Mouse (Mus musculus): ENCODE data around the gene Anapc7. TPM values are rescaled to one million over a fixed set of nuclear protein-coding genes. Genes with fewer than 3 reads are reported as not detected.

The Anapc7 gene
- polyA plus RNA-seq, 1 experiment from 2014 or later: 57.9 TPM

DNA sequence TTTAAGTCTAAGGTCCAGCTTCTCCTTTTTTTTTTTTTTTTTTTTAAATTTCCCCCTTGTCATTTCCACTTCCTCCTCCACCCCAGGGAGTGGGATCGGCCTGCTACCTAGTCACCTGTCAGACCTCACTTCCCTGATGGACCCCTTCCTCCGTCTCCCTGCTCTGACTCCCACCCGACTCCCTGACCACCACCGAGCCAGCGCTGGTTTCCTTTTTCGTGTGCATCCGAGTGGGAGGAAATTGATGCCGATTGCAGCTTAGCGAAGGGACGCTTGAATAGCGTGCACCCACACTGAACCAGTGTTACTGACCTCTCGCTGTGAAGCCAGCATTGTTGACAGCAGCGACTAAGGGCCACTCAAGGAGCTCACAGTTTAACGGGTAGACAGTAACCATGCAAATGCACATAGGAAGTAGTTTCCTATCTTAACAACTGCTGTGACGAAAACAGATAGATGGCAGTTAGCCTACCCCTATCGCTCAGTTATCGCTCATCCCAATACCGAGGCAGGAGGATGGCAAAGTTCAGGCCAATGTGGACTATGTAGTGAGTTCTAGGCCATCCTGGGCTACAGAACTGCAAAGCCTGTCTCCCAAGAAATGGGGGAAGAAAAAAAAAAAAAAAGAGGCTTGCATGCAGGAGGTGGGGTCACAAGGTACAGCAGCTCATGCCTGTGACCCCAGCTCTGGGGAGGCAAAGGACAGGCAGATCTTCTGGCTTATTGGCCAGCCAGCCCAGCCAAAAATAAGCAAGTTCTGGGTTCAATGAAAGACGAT, 29.1 kb upstream of the Anapc7 start:
- peaks cover 10% of the 10 kb centered on the region for H3K4me1 ChIP-seq (replicated peaks)
- peak overlapping the region; percentile 72 for H3K9ac ChIP-seq (replicated peaks)
- WGBS: 21% methylated on average over 19 of the region's 19 CpGs
- peak overlapping the region; percentile 82 for H3K4me3 ChIP-seq (replicated peaks)
- peaks cover 15% of the 10 kb centered on the region for H3K36me3 ChIP-seq
- H3K4me2 ChIP-seq: peak overlapping the region; percentile 87
- H3K27me3 ChIP-seq: no peaks in the 10 kb centered on the region
- H3K27ac ChIP-seq: no peak overlapping the region
- ATAC-seq (ENCODE audit: insufficient number of reproducible peaks, insufficient read depth, low FRiP score, low TSS enrichment, low read depth): no peak
- no peaks in the 10 kb centered on the region for H3K9me3 ChIP-seq

DNA sequence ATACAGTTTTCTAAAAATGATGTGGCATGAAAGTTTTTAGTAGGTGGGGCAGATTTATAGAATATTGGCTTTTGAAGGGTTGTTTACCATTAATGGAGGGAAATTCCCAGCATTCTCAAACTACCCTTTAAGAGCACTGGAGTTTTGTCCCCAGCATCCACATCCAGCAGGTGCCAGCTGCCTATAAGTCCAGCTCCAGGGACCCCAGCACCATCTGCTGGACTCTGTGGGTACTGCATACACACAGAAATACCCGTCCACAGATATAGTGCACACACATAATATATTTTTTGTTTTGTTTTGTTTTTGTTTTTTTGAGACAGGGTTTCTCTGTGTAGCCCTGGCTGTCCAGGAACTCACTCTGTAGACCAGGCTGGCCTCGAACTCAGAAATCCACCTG, 27.6 kb upstream of the Anapc7 start:
- ATAC-seq (ENCODE audit: insufficient number of reproducible peaks, insufficient read depth, low FRiP score, low TSS enrichment, low read depth): no peak
- H3K4me3 ChIP-seq (replicated peaks): no peak overlapping the region
- WGBS: 58% methylated on average over 2 of the region's 2 CpGs

DNA sequence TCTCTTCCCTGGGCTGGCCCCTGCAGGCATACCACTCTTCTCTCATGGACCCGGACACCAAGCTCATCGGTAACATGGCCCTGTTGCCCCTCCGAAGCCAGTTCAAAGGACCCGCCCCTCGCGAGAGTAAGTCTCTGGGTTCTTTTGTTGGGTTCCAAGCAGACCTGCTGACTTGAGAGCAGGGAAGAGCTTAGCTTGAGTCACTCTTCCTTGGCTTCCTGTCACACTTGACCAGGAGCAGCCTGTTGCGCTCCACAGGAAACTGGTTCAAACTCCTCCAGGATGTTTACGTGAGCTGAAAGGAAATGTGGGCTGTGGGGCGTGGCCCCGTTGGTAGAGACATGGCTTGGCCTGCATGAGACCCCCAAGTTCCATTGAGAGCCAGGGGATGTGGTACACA, 24.7 kb upstream of the Anapc7 start:
- Histone ChIP-seq H3K9me3 (no peaks in the 10 kb centered on the region), H3K9ac (replicated peaks) (no peak overlapping the region), H3K27ac (no peak overlapping the region), H3K27me3 (no peaks in the 10 kb centered on the region), H3K4me3 (replicated peaks) (no peak overlapping the region), H3K4me1 (replicated peaks) (peaks cover 10% of the 10 kb centered on the region), H3K4me2 (no peak overlapping the region), H3K36me3 (peaks cover 49% of the 10 kb centered on the region)
- no peak for ATAC-seq (ENCODE audit: insufficient number of reproducible peaks, insufficient read depth, low FRiP score, low TSS enrichment, low read depth)
- WGBS: 94% methylated on average over 10 of the region's 10 CpGs

More for the DNA sequence above, 27.6 kb upstream of the Anapc7 start:
- Histone ChIP-seq H3K4me1 (replicated peaks) (peaks cover 10% of the 10 kb centered on the region), H3K27me3 (no peaks in the 10 kb centered on the region), H3K4me2 (no peak overlapping the region), H3K27ac (no peak overlapping the region), H3K9me3 (no peaks in the 10 kb centered on the region), H3K9ac (replicated peaks) (no peak overlapping the region), H3K36me3 (peaks cover 27% of the 10 kb centered on the region)

DNA sequence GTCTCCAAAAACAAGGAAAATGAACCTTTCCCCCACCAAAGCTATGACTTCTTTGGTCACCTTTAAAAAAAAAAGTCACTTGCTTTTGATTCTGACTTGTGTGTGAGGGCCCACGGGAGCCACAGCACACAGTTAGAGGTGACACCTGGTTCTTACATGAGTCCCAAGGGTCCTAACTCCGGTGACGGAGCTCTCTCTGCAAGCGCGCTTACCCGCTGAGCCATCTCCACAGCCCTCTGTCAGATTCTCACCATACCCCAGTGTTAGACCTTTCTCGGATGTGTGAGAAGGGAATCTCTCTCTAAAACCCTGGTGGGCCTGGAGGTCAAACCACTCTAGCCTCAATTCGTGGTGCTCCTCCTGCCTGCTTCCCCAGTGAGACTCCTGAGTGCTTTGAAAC, 24.0 kb upstream of the Anapc7 start:
- Histone ChIP-seq H3K4me3 (replicated peaks) (no peak overlapping the region), H3K9me3 (no peaks in the 10 kb centered on the region)

DNA sequence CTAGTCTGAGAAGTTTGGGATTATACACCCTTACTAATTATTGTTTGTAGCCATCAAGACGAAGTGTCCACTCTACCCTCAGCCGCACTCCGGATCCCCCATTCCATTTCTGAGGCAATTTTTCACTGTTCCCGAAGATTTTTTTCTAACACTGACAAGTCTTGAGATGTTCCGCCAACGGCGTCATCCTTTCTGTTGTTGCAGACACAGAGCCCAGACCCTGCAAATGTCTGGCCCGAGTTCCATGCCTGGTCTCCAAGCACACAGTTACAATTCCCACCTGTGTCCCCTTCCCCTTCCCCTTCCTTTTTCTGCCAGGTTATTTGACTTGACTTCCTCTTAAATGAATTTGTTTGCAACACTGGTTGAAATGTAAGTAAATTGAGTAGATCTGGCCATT, 21.6 kb upstream of the Anapc7 start:
- ATAC-seq (ENCODE audit: insufficient number of reproducible peaks, insufficient read depth, low FRiP score, low TSS enrichment, low read depth): no peak

More for the DNA sequence above, 24.0 kb upstream of the Anapc7 start:
- Histone ChIP-seq H3K4me2 (no peak overlapping the region), H3K4me1 (replicated peaks) (peaks cover 7% of the 10 kb centered on the region), H3K27ac (no peak overlapping the region), H3K27me3 (no peaks in the 10 kb centered on the region), H3K36me3 (peaks cover 56% of the 10 kb centered on the region), H3K9ac (replicated peaks) (no peak overlapping the region)
- 90% methylated on average over 8 of the region's 8 CpGs for WGBS
- no peak for ATAC-seq (ENCODE audit: insufficient number of reproducible peaks, insufficient read depth, low FRiP score, low TSS enrichment, low read depth)

DNA sequence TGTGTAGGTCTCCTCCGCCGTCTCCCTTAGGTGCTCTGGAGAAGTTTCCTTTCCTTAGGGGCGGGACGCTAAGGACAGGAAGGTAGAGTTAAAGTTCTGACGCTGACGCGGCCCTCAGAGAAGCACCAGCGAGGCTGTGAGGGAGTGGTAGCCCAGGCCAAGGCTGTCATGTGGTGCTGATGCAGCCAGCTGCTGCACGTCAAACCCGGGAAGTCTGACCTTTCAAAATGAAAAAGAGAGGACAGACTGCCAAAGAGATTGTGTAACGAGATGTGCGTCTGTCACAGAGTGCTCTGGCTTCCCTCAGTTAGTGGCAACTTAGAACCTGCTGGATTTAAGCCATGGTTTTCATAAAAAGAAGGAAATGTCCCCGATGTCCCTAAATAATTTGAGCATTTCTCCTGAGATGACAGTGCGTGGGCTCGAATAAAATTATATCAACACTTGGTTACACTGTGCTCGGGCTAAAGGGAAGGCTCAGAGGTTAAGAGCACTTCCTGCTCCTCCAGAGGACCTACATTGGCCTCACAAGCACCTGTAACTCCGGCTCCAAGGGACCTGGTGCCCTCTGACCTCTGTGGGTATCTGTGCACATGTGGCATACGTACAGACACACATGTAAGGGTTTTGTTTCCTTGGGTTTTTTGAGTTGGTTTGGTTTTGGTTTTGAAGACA, 20.7 kb upstream of the Anapc7 start:
- ATAC-seq (ENCODE audit: insufficient number of reproducible peaks, insufficient read depth, low FRiP score, low TSS enrichment, low read depth): no peak
- WGBS: 87% methylated on average over 18 of the region's 18 CpGs
- H3K4me2 ChIP-seq: no peak overlapping the region
- no peaks in the 10 kb centered on the region for H3K4me1 ChIP-seq (replicated peaks)
- H3K4me3 ChIP-seq (replicated peaks): no peak overlapping the region
- H3K27ac ChIP-seq: no peak overlapping the region
- H3K36me3 ChIP-seq: peaks cover 83% of the 10 kb centered on the region
- no peaks in the 10 kb centered on the region for H3K27me3 ChIP-seq
- no peaks in the 10 kb centered on the region for H3K9me3 ChIP-seq
- no peak overlapping the region for H3K9ac ChIP-seq (replicated peaks)

More for the DNA sequence above, 21.6 kb upstream of the Anapc7 start:
- Histone ChIP-seq H3K9me3 (no peaks in the 10 kb centered on the region), H3K36me3 (peaks cover 74% of the 10 kb centered on the region), H3K4me2 (no peak overlapping the region), H3K27ac (no peak overlapping the region), H3K9ac (replicated peaks) (no peak overlapping the region), H3K4me3 (replicated peaks) (no peak overlapping the region), H3K27me3 (no peaks in the 10 kb centered on the region), H3K4me1 (replicated peaks) (no peaks in the 10 kb centered on the region)
- WGBS: 93% methylated on average over 8 of the region's 8 CpGs

GRCm38 (mm10) chr5:122401303-122401640, 20.2 kb upstream of the Anapc7 start:
- H3K9ac ChIP-seq (replicated peaks): no peak overlapping the region
- H3K27me3 ChIP-seq: no peaks in the 10 kb centered on the region
- no peak overlapping the region for H3K4me2 ChIP-seq
- H3K9me3 ChIP-seq: no peaks in the 10 kb centered on the region
- H3K4me3 ChIP-seq (replicated peaks): no peak overlapping the region
- H3K4me1 ChIP-seq (replicated peaks): no peaks in the 10 kb centered on the region
- H3K27ac ChIP-seq: no peak overlapping the region
- H3K36me3 ChIP-seq: peaks cover 89% of the 10 kb centered on the region
- 21% methylated on average over 8 of the region's 8 CpGs for WGBS
- ATAC-seq (ENCODE audit: insufficient number of reproducible peaks, insufficient read depth, low FRiP score, low TSS enrichment, low read depth): no peak

DNA sequence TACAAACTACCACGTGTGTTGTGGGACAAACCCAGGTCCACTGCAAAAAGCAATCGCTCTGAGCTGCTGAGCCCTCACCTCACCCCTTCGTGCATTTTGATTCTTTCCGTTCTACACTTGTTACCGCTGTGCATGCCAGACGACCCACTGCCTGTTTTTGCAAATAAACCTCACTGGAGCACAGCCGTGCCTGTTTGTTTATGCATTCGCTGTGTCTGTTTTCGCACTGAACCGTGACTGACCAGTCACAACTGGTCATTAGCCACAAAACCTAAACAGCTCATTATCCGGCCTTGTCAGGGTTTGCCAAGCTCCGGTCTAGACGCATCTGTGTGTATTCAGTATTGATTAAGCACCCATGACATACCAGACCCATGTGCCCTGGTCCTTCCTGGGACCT, 19.3 kb upstream of the Anapc7 start:
- ATAC-seq (ENCODE audit: insufficient number of reproducible peaks, insufficient read depth, low FRiP score, low TSS enrichment, low read depth): no peak
- Histone ChIP-seq H3K27ac (no peak overlapping the region), H3K4me3 (replicated peaks) (no peak overlapping the region), H3K9ac (replicated peaks) (no peak overlapping the region), H3K4me2 (no peak overlapping the region), H3K4me1 (replicated peaks) (no peaks in the 10 kb centered on the region), H3K9me3 (no peaks in the 10 kb centered on the region), H3K27me3 (no peaks in the 10 kb centered on the region), H3K36me3 (peaks cover 91% of the 10 kb centered on the region)
- 70% methylated on average over 13 of the region's 13 CpGs for WGBS

- no peak overlapping the region for H3K4me2 ChIP-seq
- H3K27me3 ChIP-seq: no peaks in the 10 kb centered on the region
- no peaks in the 10 kb centered on the region for H3K9me3 ChIP-seq
- WGBS: 86% methylated on average over 5 of the region's 5 CpGs
- no peak overlapping the region for H3K4me3 ChIP-seq (replicated peaks)
- no peaks in the 10 kb centered on the region for H3K4me1 ChIP-seq (replicated peaks)
- H3K9ac ChIP-seq (replicated peaks): no peak overlapping the region
- no peak for ATAC-seq (ENCODE audit: insufficient number of reproducible peaks, insufficient read depth, low FRiP score, low TSS enrichment, low read depth)
- no peak overlapping the region for H3K27ac ChIP-seq
- peaks cover 91% of the 10 kb centered on the region for H3K36me3 ChIP-seq
Measured at GRCm38 (mm10) chr5:122402772-122403171, 18.7 kb upstream of the Anapc7 start.

DNA sequence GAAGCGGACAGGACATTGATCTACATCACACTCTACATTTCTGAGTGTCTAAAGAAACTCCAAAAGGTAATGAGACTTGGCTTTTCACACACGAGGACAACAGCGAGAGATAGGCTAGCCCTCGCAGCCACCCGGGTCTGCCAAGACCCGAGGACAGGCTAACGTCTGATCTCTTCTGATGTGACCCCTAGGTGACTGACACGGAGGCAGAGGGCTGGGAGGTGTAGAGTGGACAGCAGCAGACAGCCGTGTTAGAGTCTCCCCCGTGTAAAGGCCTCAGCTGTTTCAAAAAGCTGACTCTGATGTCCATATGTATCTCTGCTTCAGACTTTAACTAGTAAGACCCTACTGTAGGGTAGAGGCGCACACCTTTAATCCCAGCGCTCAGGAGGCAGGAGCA, 18.1 kb upstream of the Anapc7 start:
- H3K36me3 ChIP-seq: peaks cover 87% of the 10 kb centered on the region
- no peaks in the 10 kb centered on the region for H3K4me1 ChIP-seq (replicated peaks)
- H3K4me2 ChIP-seq: no peak overlapping the region
- H3K27me3 ChIP-seq: no peaks in the 10 kb centered on the region
- 94% methylated on average over 12 of the region's 12 CpGs for WGBS
- no peak overlapping the region for H3K4me3 ChIP-seq (replicated peaks)
- no peak overlapping the region for H3K27ac ChIP-seq
- ATAC-seq (ENCODE audit: insufficient number of reproducible peaks, insufficient read depth, low FRiP score, low TSS enrichment, low read depth): no peak
- H3K9me3 ChIP-seq: no peaks in the 10 kb centered on the region
- H3K9ac ChIP-seq (replicated peaks): no peak overlapping the region

DNA sequence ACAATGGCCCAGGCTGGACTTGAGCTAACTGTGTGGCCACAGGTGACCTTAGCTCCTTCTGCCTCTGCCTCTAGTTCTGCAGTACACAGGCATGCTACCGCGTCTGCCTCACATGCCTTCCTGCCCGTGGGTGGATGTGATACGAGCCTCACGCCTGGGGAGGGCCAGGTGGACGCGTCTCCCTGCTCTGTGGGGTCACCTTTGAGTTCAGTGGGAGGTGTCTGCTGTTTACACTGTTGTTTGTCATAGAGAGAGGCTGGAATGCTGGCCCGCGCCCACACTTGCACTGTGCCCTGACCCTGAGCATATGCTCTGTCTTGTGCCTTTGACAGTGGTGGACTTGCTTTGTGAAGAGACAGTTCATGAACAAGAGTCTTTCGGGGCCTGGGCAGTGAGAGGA, 16.0 kb upstream of the Anapc7 start:
- no peaks in the 10 kb centered on the region for H3K9me3 ChIP-seq
- no peaks in the 10 kb centered on the region for H3K4me1 ChIP-seq (replicated peaks)
- H3K4me3 ChIP-seq (replicated peaks): no peak overlapping the region
- ATAC-seq (ENCODE audit: insufficient number of reproducible peaks, insufficient read depth, low FRiP score, low TSS enrichment, low read depth): no peak
- no peak overlapping the region for H3K9ac ChIP-seq (replicated peaks)
- 94% methylated on average over 10 of the region's 10 CpGs for WGBS
- H3K4me2 ChIP-seq: no peak overlapping the region
- H3K36me3 ChIP-seq: peaks cover 77% of the 10 kb centered on the region
- H3K27me3 ChIP-seq: no peaks in the 10 kb centered on the region
- no peak overlapping the region for H3K27ac ChIP-seq
